Mouse (Mus musculus) embryonic fibroblast, embryonic 13.5 days (primary cell): ENCODE measurements around the gene Id2.

Experiments
- CTCF ChIP-seq: IDR thresholded peaks from 2 replicates; pipeline ENCODE4 v1.5.1; 2011; ENCODE audit warnings: mild to moderate bottlenecking, control low read depth, low read length, moderate library complexity, borderline replicate concordance; ENCODE audit not compliant: insufficient read depth
- POLR2A ChIP-seq: IDR thresholded peaks from 2 replicates; pipeline ENCODE4 v1.6.1; 2011; ENCODE audit warnings: low read depth, mild to moderate bottlenecking, control low read depth, low read length, moderate library complexity

GRCm38 (mm10) chr12:25101389-25101788, 4.4 kb upstream of the Id2 start:
- TF ChIP-seq CTCF, result no peak
- no peak for TF ChIP-seq POLR2A
